Mouse (Mus musculus) lung, adult 2 months (tissue): ENCODE results near the gene Prkg1.

ENCODE experiments used
- CTCF ChIP-seq: fragments of 200-500 bp; IDR thresholded peaks from 2 replicates; pipeline ENCODE4 v1.5.1; 2011; ENCODE audit warnings: mild to moderate bottlenecking, low read length, control low read depth; ENCODE audit not compliant: insufficient read depth
- POLR2A ChIP-seq: fragments of 200-500 bp; IDR thresholded peaks from 2 replicates; pipeline ENCODE4 v1.6.1; 2011; ENCODE audit warnings: low read depth, mild to moderate bottlenecking, control low read depth, low read length, borderline replicate concordance; ENCODE audit errors: extremely low read depth

- TF ChIP-seq CTCF (no peak), POLR2A (no peak)
Observed at GRCm38 (mm10) chr19:30924032-30924431, 840.8 kb downstream of the Prkg1 start.
